Mouse (Mus musculus): Measurements from ENCODE around the gene Capzb. TPM values are rescaled to one million over a fixed set of nuclear protein-coding genes. Genes with fewer than 3 reads are reported as not detected.
A peak's percentile ranks its signal among the peaks of the same experiment; 100 is the strongest.

The Capzb gene
- total RNA-seq (2015; ENCODE audit: low replicate concordance), result 94.3 and 141 TPM in 2 replicates
- total RNA-seq (2017; ENCODE audit: low replicate concordance), result 29.4 and 35.6 TPM in 2 replicates

DNA sequence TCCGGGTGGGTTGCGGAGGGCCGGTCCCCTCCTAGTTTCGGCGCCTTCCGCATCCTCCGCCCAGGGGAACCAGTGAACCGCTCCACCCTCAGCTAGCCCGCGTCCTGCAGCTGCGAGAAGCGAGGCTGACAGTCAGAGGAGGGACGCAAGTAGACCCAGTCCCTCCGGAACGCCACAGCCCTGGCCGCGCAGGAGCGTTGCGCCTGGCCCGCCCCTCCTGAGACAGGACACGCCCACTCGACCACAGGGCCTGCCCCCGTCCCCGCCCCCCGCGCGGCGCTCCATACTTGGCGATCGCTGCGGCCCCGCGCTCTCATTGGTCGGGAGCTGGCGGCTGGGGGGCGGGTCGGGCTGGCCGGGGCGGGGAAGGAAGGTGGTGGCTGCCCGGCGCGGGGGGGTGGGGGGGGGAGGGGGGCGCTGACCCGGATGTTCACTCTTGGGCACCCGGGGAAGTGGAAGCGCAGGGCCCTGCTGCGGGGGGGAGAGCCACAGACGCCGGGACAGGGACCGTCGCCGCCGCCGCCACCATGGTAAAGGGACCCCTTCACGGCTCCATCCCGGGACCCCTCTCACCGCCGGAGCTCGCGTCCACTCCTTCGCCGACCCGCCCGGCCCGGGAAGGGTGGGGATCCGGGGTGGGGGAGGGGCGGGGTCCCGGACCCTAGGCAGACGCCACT, at the start of gene Capzb:
Gene Capzb, plus strand, starts transcription at position 401 of the 677 bp plus-strand sequence.
- ATAC-seq (replicated peaks; ENCODE audit: low FRiP score, poor library complexity, severe bottlenecking), result peak; percentile 92

DNA sequence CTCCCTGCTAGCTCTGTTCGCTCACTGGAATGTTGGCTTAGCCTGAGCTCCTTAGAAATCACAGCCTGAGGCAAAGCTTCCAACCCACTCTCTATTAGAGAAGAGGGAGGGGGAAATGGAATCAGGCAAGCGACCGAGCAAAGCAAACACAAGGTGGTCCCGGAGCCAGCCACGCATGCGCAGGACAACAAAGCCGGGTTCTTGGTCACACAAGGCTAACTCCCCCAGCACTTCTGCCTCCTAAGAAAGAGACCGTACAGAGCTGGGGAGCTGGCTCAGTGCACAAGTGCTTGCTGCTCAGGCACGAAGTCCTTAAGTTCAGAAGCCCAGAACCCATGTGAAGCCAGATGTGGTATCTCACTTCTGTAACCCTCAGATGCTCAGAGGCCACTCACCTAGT, 49.7 kb upstream of the Capzb start:
- no peak for ATAC-seq (replicated peaks; ENCODE audit: low FRiP score, poor library complexity, severe bottlenecking)

DNA sequence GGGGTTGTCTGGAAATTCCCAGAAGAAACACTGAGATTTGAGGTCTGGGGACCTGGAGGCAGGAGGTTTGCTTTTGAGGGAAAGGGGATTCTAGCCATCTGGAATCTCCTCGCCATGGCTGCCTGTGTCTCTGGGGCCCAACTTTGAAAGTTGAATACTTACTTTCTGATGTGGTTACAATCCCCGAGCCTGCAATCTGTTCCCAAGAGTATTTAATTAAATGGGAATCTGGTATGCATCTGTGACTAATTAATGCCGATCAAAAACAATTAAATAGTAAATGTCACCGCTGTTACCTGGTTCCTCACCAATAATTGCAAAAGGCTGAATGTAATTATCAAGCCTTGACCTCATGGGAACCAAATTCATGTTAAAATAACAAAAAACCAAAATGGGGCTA, 48.1 kb upstream of the Capzb start:
- ATAC-seq (replicated peaks; ENCODE audit: low FRiP score, poor library complexity, severe bottlenecking), result no peak

DNA sequence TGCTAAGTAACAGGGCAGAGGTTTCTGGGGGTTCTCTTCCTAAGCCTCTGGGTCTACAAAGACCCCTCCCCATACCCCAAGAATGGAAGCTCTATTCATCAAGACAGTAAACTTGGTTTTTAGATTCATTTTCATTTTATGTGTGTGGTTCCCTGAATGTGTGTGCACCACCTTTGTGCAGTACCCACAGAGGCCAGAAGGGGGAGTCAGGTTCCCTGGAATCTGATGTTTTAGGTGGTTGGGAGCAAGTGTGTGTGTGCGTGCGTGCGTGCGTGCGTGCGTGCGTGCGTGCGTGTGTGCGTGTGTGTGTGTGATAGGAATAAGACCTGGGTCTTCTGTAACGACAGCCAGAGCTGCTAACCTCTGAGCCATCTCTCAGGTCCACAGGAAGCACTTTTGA, 47.5 kb upstream of the Capzb start:
- no peak for ATAC-seq (replicated peaks; ENCODE audit: low FRiP score, poor library complexity, severe bottlenecking)

DNA sequence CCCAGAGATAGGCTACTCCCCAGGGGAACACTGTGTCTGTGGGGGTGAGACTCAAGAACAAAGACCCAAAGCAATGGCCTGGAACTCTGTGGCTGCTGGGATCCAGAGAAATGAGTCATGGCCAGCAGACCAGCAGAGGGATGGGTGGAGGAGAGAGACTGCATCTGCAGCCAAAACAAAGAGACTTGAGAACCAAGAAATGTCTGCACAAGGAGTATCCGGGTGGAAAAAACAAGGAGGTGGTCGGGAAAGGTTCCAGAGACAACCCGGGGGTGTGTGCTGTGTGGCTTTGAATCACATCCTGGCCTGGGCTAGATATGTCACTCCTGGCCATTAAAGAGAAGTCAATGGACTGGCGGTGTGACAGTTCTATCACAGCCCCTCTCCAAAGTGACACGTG, 45.9 kb upstream of the Capzb start:
- no peak for ATAC-seq (replicated peaks; ENCODE audit: low FRiP score, poor library complexity, severe bottlenecking)

DNA sequence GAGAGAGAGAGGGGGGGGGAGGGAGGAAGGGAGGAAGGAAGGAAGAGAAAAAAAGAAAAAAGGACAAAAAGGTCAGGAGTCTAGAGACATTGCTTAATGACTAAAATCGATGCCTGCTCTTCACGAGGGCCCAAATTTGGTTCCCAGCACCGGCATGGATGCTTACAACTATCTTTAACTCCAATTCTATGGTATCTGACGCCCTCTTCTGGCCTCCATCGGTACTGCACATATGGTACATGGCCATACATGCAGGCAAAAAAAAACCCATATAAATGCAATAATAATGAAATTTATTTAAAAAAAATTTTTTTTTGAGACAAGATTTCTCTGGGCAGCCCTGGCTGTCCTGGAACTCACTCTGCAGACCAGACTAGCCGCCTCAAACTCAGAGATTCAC, 41.3 kb upstream of the Capzb start:
- no peak for ATAC-seq (replicated peaks; ENCODE audit: low FRiP score, poor library complexity, severe bottlenecking)

DNA sequence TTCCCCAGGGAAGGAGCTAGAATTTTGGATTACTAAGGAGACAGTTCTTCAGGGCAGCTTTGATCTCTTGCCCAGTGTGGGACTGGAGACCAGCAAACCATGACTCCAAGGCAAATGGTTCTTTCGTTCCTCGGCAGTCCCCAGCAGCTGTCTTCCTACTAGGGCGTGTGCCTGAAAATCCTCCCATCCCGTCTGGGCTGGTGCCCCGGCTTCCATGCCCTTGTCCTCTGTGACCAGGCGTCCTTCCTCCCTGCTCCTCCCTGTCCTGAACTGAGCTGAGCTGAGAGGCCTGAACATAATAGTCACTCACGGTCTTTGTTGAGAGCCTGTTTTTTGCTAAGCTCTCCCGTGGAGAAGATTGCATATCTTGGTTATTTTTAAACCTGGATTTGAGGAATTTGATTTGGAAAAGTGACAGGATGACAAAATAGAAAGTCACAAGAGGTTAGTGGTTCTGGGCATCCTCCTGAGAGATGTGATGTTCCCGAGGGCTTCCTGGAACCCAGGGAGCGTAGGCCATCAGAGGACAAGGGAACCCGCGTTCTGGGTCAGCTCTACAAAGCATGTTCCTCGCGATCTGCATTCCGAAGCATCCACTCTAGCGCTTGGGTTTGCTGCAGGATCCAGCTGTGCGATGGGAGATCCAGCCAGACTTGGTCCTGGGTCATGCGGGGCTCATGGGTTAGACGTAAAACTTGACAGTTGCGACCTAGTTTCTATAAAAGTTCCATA, 38.0 kb upstream of the Capzb start:
- no peak for ATAC-seq (replicated peaks; ENCODE audit: low FRiP score, poor library complexity, severe bottlenecking)

DNA sequence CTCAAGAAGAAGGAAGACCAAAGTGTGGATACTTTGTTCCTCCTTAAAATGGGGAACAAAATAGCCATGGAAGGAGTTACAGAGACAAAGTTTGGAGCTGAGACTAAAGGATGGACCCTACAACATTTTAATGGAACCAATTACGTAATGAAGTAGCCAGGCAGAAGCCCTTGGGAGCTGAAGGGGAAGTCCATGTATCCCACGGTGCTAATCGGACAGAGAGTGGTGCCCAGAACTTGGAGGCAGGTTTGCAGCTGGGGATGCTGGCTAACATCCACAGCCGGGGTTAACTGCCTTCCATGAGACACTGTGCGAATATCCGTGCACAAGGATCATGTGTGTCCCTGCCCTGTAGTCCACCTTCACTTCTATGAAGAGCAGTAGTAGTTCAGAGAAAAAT, 36.2 kb upstream of the Capzb start:
- no peak for ATAC-seq (replicated peaks; ENCODE audit: low FRiP score, poor library complexity, severe bottlenecking)

DNA sequence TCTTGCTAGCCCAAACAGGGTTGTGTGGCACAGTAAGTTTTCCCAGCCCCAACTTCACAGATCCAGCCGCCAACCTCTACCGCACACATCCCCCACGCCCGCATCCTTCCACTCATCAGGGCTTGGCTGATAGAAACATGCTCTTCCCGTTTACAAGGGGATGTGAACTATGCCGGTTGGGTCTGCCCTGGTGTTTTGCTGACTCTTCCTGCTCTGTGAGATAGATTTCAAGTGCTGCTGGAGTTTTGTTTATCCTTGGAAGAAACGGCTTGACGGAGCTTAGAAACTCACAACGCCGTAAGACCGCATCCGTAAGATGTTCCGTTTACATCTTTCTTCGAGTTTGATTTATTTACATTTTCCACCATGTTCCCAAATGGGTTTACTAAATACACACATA, 34.3 kb upstream of the Capzb start:
- ATAC-seq (replicated peaks; ENCODE audit: low FRiP score, poor library complexity, severe bottlenecking), result no peak

DNA sequence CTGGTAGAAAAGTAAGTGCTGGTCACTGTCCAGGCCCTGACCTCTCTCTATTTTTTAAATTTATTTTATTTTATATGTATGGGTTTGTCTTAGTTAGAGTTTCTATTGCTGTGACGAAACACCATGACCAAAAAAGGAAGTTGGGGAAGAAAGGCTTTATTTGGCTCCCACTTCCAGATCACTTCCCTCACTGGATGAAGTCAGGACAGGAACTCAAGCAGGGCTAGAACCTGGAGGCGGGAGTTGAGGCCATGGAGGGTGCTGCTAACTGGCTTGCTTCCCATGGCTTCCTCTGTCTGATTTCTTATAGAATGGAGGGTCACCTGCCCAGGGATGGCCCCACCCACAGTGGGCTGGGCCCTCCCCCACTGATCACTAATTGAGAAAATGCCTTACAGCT, 31.6 kb upstream of the Capzb start:
- ATAC-seq (replicated peaks; ENCODE audit: low FRiP score, poor library complexity, severe bottlenecking), result no peak

DNA sequence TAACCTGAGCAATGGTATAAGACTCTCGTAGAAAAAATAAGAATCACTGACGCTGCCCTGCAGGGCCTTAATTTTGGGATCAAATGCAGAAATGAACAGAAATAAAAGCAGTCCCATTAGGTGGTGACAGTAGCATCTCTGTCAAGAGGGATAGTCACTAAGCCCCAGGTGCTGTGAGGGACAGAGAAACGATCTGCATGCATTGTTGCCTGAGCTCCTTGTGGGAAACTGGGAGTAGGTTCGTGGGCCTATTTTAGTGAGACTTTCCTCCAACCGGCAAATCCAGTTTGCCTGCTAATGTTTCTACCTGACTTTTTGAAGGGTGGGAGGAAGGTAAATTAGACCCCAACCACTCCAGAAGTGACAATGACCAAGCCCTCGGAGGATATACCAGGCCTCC, 28.6 kb upstream of the Capzb start:
- no peak for ATAC-seq (replicated peaks; ENCODE audit: low FRiP score, poor library complexity, severe bottlenecking)

DNA sequence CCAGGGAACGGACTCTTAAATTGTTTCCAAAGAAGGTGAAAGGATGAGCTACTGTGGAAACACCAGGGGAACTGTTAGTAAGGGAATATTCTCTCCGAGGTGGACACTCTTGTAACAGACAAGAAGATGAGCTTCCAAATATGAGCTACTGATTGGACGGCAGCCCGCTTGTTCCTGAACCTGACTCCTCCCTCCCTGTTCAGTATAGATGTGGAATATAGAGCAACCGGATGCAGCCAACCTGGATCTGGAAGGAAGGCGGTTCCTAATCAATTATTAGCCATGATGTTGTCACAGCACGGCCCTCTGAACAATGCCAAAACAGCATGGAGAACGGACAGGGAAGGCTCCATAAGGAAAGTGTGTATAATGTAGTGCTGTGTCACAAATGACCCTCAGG, 27.4 kb upstream of the Capzb start:
- ATAC-seq (replicated peaks; ENCODE audit: low FRiP score, poor library complexity, severe bottlenecking), result no peak

DNA sequence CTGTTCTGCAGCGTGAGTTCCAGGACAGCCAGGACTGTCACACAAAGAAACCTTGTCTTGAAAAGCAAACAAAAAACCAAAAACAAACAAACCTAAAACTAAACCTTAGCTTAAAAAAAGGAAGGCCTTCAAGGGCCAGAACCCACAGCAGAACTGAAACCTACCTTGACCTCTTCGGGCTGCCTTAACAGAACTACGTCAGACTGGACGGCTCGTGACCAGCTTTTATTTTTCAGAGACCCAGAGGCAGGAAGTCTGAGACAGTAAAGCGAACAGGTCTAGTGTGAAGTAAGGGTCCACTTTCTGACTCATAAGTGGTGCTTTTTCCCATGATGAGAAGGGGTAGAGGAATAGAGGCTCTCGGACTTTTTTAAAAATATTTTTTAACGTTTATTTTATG, 26.5 kb upstream of the Capzb start:
- ATAC-seq (replicated peaks; ENCODE audit: low FRiP score, poor library complexity, severe bottlenecking), result no peak

DNA sequence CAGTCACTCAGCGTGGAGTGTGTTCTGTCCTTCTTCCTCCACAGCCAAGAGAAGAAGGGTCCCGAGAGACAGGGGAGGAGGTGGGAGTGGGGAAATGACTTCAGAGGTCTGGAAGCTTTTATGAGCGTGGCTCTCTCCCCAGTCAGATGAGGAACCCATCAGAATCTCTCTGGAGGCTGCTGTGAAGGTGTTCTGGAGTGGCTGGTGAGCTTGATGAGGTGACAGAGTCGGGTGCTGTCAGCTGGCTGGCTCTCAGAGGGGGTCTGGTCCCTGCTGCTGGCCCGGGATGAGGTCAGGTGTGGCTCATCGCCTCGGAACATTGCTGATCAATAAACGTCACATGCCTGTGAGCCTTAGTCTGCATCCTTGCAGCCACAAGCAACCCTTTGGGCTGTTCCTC, 25.6 kb upstream of the Capzb start:
- ATAC-seq (replicated peaks; ENCODE audit: low FRiP score, poor library complexity, severe bottlenecking), result no peak

DNA sequence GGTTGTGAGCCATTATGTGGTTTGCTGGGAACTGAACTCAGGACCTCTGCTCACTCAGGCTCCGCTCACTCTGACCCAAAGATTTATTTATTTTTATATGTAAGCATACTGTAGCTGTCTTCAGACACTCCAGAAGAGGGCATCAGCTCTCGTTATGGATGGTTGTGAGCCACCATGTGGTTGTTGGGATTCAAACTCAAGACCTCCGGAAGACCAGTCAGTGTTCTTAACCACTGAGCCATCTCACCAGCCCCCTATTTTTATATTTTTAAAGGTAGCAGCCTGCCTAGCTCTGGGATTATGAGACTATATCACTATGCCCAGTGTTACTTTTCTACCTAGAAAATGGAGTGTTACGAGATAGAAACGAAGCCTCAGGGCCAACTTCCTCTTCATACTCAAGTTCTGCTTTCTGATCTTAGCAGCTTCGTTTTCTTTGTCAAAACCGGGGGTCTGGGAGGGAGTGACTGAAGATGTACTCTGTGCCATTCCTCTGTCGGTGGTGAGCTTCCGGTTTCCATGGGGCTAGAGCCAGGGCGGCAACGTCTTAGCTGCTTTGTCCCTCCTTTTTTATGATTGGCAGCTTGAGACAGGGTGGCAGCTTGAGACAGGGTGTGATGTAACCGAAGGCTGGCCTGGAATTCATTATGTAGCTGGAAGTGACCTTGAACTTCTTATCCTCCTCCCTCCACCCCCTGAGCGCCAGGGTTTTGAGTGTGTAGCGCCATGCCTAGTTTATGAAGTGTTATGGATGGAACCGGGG, 23.5 kb upstream of the Capzb start:
- ATAC-seq (replicated peaks; ENCODE audit: low FRiP score, poor library complexity, severe bottlenecking), result peak; percentile 78

DNA sequence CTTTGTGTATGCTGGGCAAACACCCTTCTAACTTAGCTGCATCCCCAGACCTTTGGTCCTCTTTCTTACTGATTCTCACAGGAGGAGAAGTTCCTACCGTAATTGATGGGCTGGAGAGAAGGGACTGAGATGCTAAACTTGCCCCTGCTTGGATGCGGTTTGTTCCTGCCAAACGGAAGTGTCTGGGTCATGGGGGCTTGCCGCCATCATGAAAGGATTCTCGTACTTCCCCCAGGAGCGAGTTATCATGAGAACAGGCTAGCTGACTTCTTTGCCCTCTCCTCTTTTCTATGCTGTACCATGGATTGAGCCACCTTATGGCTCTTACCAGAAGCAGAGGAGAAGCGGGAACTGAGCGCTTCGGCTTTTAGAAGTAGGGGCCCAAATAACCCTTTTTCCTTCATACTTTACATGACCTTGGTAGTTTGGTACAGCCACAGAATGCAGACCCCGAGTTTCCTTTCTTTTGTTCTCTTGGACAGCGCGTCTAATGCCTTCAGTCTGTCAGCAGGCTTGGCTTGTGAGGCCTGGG, 22.9 kb upstream of the Capzb start:
- ATAC-seq (replicated peaks; ENCODE audit: low FRiP score, poor library complexity, severe bottlenecking), result no peak

DNA sequence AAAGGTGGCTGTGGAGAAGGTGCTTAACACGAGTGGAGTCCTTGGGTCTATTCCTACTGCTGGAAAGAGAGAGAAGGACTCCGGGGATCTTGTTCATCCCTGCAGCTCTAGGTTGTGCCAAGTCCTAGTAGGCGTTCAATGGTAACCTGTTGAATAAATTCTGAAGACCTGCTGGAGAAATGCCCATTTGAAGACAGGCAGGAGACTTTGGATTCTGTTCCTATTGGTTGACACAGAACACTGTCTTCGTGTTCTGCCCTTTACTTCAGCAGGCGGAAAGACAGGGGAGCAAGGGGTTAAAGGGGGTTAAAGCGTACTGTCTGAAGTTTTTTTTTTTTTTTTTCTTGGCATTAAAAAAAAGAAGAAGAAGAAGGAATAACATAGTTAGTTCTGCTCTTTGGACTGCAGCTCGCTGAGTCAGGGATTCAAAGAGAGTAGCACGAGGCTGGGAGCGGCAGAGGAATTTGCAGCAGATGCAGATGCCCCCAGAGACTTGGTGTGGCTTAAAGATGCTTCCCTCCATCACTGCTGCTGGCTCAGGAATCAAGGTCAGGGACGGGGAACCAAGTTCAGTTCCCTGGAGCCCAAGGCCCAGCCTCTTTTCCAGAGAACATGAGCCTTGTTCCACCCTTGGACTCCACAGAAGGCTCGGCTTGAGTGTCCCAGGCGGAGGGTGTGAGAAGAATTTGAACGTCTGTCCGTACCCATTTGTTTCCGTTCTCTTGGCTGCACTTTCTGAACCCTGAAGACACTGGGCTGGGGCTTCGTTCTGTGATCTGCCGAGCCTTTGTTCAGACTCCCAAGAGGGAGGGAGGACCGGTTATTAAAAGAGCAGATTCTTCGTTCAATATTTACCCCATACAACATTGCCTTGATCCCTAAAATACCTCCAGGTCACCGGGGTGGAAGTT, 17.4 kb upstream of the Capzb start:
- no peak for ATAC-seq (replicated peaks; ENCODE audit: low FRiP score, poor library complexity, severe bottlenecking)

DNA sequence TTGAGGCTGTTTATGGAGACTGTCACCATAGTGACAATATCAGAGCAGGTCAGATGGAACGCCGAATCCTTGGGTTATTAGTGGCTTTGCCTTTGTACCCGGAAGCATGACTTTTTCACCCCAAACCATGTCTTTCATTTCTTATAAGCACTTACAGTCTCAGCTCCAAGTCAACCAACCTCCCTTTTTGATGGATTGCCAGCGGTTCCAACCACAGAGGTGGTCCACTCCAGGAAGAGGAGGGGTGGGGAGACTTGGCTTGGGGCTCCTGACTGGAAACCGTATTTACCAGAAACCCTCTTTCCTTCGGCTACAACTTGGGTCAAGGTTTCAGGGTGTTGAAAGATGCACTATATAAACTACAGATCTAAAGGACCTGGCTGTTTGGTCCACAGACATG, 16.7 kb upstream of the Capzb start:
- no peak for ATAC-seq (replicated peaks; ENCODE audit: low FRiP score, poor library complexity, severe bottlenecking)

DNA sequence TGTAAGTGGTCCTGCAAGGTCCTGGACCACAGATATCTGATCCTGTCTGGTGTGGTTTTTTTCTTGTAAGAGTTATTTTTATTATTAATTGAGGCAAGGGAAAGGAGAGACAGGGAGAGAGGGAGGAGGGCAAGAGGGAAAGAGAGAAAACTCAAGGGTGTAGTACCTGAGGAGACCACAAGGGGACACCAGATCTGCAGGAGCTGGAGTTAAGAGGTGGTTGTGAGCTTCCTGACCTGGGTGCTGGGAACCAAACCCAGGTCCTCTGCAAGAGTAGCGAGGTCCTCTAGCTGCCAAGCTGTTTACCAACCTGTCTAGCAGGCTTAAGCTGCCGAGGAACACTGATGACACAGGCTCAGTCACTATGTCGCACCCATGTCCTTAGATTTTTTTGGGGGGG, 14.8 kb upstream of the Capzb start:
- no peak for ATAC-seq (replicated peaks; ENCODE audit: low FRiP score, poor library complexity, severe bottlenecking)

DNA sequence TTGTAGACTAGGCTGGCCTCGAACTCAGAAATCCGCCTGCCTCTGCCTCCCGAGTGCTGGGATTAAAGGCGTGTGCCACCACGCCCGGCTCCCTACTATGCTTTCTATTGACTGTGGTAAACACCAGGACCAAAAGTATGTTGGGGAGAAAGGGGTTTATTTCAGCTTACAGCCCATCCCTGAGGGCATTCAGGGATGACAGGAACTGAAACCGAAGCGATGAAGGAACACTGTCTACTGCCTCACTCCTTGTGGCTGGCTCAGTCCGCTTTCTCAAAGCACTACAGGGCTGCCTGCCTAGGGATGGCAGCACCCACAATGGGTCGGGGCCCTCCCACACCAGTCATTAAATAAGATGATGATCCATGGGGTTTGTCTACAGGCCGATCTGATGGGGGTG, 14.3 kb upstream of the Capzb start:
- ATAC-seq (replicated peaks; ENCODE audit: low FRiP score, poor library complexity, severe bottlenecking), result no peak
